Mouse (Mus musculus) limb, embryonic 12.5 days (tissue): ENCODE data around the gene Dcun1d3. TPM values are rescaled to one million over a fixed set of nuclear protein-coding genes. Genes with fewer than 3 reads are reported as not detected.

Experiments used
- ATAC-seq: fragments of 200-750 bp; cut with Nextera tagmentation; 2 replicates; pipeline ENCODE4 v1.8.0; 2017; ENCODE audit warnings: low read depth, moderate TSS enrichment; ENCODE audit not compliant: insufficient number of reproducible peaks, insufficient read depth, low FRiP score, low TSS enrichment
- H3K27ac ChIP-seq: fragments of 300-500 bp; sonication (generic); 2 replicates; pipeline ENCODE4 v1.5.1; 2016; ENCODE audit warnings: mild to moderate bottlenecking, moderate library complexity
- H3K27me3 ChIP-seq: fragments of 300-500 bp; sonication (generic); 2 replicates; pipeline ENCODE4 v1.6.1; 2016; ENCODE audit warnings: mild to moderate bottlenecking, moderate library complexity
- H3K36me3 ChIP-seq: fragments of 300-500 bp; sonication (generic); 2 replicates; pipeline ENCODE4 v1.6.1; 2016; ENCODE audit warnings: mild to moderate bottlenecking, moderate library complexity
- H3K4me1 ChIP-seq: fragments of 300-500 bp; sonication (generic); replicated peaks from 2 replicates; pipeline ENCODE4 v1.6.1; 2016
- H3K4me2 ChIP-seq: fragments of 300-500 bp; sonication (generic); 2 replicates; pipeline ENCODE4 v1.6.1; 2016; ENCODE audit warnings: mild to moderate bottlenecking, moderate library complexity
- H3K4me3 ChIP-seq: fragments of 300-500 bp; sonication (generic); replicated peaks from 2 replicates; pipeline ENCODE4 v1.5.1; 2016; ENCODE audit warnings: mild to moderate bottlenecking
- H3K9ac ChIP-seq: fragments of 300-500 bp; sonication (generic); replicated peaks from 2 replicates; pipeline ENCODE4 v1.6.1; 2016; ENCODE audit warnings: mild to moderate bottlenecking, moderate library complexity
- H3K9me3 ChIP-seq: fragments of 300-500 bp; sonication (generic); 2 replicates; pipeline ENCODE4 v1.6.1; 2016; ENCODE audit warnings: mild to moderate bottlenecking, moderate library complexity
- WGBS: fragments of 180-500 bp; shearing (Covaris S2); methylation state at CpG from one replicate; pipeline ENCODE4 v1.1.7; 2016; 5-methylcytosine and 5-hydroxymethylcytosine counted together
- polyA plus RNA-seq: library from polyadenylated mRNA; unstranded; fragments of >200 nt; fragmentation: Nextera tagmentation; extraction: Ambion mirVana; gene quantifications from 2 replicates; pipeline ENCODE4 v1.2.1, GENCODE M21; 2016

The Dcun1d3 gene
- polyA plus RNA-seq = 13.9 and 14.8 TPM in 2 replicates

GRCm38 (mm10) chr7:119895639-119896512, at the start of gene Dcun1d3, which contains the start of gene Lyrm1:
Dcun1d3 (minus strand) TSS chr7:119896298.
Lyrm1 (plus strand) TSS chr7:119895861.
- whole genome bisulfite sequencing = under 1% methylated on average over 63 of the region's 63 CpGs
- ATAC-seq = peak; percentile 98
- Histone ChIP-seq H3K9me3 (no peaks in the 10 kb centered on the region), H3K27me3 (no peaks in the 10 kb centered on the region), H3K4me2 (peak within 1 kb of the TSS; percentile 75), H3K36me3 (no peaks in the 10 kb centered on the region), H3K27ac (peak within 1 kb of the TSS; percentile 97), H3K4me3 (peak within 1 kb of the TSS; percentile 70), H3K4me1 (peaks cover 17% of the 10 kb centered on the region), H3K9ac (peak within 1 kb of the TSS; percentile 79)

- ATAC-seq = no peak
- WGBS = 57% methylated on average over 2 of the region's 2 CpGs
- no peak overlapping the region for H3K27ac ChIP-seq
- H3K9ac ChIP-seq = no peak overlapping the region
- H3K4me3 ChIP-seq = no peak overlapping the region
- H3K4me2 ChIP-seq = no peak overlapping the region
- no peaks in the 10 kb centered on the region for H3K4me1 ChIP-seq
- H3K27me3 ChIP-seq = no peaks in the 10 kb centered on the region
- no peaks in the 10 kb centered on the region for H3K36me3 ChIP-seq
- H3K9me3 ChIP-seq = no peaks in the 10 kb centered on the region
These were observed 45.5 kb upstream of the Dcun1d3 start for GRCm38 (mm10) chr7:119941569-119941968.

- H3K27me3 ChIP-seq = no peaks in the 10 kb centered on the region
- H3K4me2 ChIP-seq = no peak overlapping the region
- no peak overlapping the region for H3K4me3 ChIP-seq
- H3K4me1 ChIP-seq = no peaks in the 10 kb centered on the region
- ATAC-seq = no peak
- no peaks in the 10 kb centered on the region for H3K9me3 ChIP-seq
- H3K9ac ChIP-seq = no peak overlapping the region
- no peak overlapping the region for H3K27ac ChIP-seq
- WGBS = 65% methylated on average over 5 of the region's 5 CpGs
- no peaks in the 10 kb centered on the region for H3K36me3 ChIP-seq
These were observed 40.9 kb upstream of the Dcun1d3 start for GRCm38 (mm10) chr7:119937036-119937435.

DNA sequence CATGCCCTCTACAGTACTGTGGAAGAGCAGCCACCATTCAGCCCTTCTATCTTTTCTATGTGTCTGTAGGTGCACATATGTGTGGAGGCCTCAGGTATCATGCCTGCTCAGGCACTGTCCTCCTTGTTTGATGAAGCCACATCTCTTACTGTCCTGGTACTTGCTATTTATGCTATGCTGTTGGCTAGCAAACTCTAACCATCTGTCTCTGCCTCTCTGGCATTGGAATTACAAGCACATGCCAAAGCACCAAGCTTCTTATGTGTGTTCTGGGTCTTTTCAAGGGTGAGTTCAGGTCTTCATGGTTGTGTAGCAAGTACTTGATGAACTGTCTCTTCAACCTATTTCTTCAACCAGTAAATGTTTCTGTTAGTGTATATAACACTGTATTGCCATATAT, 40.2 kb upstream of the Dcun1d3 start:
- Histone ChIP-seq H3K36me3 (no peaks in the 10 kb centered on the region), H3K9ac (no peak overlapping the region), H3K27ac (no peak overlapping the region), H3K4me3 (no peak overlapping the region), H3K27me3 (no peaks in the 10 kb centered on the region), H3K4me1 (no peaks in the 10 kb centered on the region), H3K9me3 (no peaks in the 10 kb centered on the region), H3K4me2 (no peak overlapping the region)
- ATAC-seq = no peak

GRCm38 (mm10) chr7:119928783-119929440, 32.8 kb upstream of the Dcun1d3 start:
- Histone ChIP-seq H3K9me3 (no peaks in the 10 kb centered on the region), H3K27me3 (no peaks in the 10 kb centered on the region), H3K4me1 (no peaks in the 10 kb centered on the region), H3K27ac (no peak overlapping the region), H3K4me2 (no peak overlapping the region), H3K9ac (no peak overlapping the region), H3K36me3 (no peaks in the 10 kb centered on the region), H3K4me3 (no peak overlapping the region)
- ATAC-seq = no peak
- WGBS = 76% methylated on average over 2 of the region's 2 CpGs

- no peaks in the 10 kb centered on the region for H3K4me1 ChIP-seq
- 83% methylated on average over 4 of the region's 4 CpGs for WGBS
- no peaks in the 10 kb centered on the region for H3K36me3 ChIP-seq
- no peak overlapping the region for H3K4me2 ChIP-seq
- H3K9me3 ChIP-seq = no peaks in the 10 kb centered on the region
- no peak overlapping the region for H3K27ac ChIP-seq
- H3K9ac ChIP-seq = no peak overlapping the region
- ATAC-seq = no peak
- no peaks in the 10 kb centered on the region for H3K27me3 ChIP-seq
- no peak overlapping the region for H3K4me3 ChIP-seq
These were observed 25.0 kb upstream of the Dcun1d3 start for GRCm38 (mm10) chr7:119921054-119921453.

- no peak overlapping the region for H3K27ac ChIP-seq
- H3K9me3 ChIP-seq = no peaks in the 10 kb centered on the region
- H3K4me3 ChIP-seq = no peak overlapping the region
- WGBS = 63% methylated on average over 2 of the region's 2 CpGs
- no peaks in the 10 kb centered on the region for H3K4me1 ChIP-seq
- H3K27me3 ChIP-seq = no peaks in the 10 kb centered on the region
- H3K9ac ChIP-seq = no peak overlapping the region
- H3K4me2 ChIP-seq = no peak overlapping the region
- no peak for ATAC-seq
- no peaks in the 10 kb centered on the region for H3K36me3 ChIP-seq
These were observed 24.4 kb upstream of the Dcun1d3 start for GRCm38 (mm10) chr7:119920457-119920856.

GRCm38 (mm10) chr7:119911727-119912126, 15.6 kb upstream of the Dcun1d3 start:
- Histone ChIP-seq H3K4me1 (no peaks in the 10 kb centered on the region), H3K27ac (no peak overlapping the region), H3K9me3 (no peaks in the 10 kb centered on the region), H3K4me3 (no peak overlapping the region), H3K36me3 (no peaks in the 10 kb centered on the region), H3K9ac (no peak overlapping the region), H3K27me3 (no peaks in the 10 kb centered on the region), H3K4me2 (no peak overlapping the region)
- no peak for ATAC-seq
- 77% methylated on average over 3 of the region's 3 CpGs for WGBS

DNA sequence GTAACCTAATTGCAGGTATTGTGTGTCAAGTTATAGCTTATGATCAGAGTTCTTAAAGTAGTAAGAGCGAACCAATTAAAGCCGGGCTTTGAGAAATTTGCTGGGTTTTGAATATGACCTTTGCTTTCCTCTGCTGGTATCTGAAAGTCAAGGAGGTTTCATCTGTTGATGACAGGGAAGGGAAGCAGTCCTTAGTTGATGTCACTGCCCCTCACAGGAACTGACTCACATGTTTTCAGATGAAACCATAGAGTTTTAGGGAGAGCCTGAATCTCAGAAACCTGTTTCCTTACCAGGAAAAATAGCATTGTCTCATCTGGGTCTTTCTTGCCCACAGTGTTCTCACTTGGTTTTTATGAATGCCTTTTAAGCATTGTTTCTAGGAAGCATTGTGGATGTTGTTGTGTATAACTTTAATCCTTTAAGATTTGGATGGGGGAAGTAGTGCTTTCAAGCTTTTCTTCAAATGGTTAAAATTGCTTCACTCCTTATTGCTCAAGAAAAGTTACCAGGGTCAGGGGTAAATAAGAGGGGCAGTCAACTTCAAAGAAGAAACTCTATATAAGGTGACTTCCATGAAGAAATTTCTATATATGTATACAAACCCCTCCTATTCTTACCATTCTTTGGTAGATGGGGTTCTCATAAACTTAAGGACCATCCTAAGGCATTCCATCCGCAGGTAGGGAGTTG, 10.6 kb upstream of the Dcun1d3 start:
- H3K9ac ChIP-seq = no peak overlapping the region
- no peaks in the 10 kb centered on the region for H3K9me3 ChIP-seq
- no peak overlapping the region for H3K4me2 ChIP-seq
- WGBS = 94% methylated on average over 3 of the region's 3 CpGs
- no peaks in the 10 kb centered on the region for H3K4me1 ChIP-seq
- no peak for ATAC-seq
- H3K27me3 ChIP-seq = no peaks in the 10 kb centered on the region
- no peaks in the 10 kb centered on the region for H3K36me3 ChIP-seq
- H3K4me3 ChIP-seq = no peak overlapping the region
- no peak overlapping the region for H3K27ac ChIP-seq

DNA sequence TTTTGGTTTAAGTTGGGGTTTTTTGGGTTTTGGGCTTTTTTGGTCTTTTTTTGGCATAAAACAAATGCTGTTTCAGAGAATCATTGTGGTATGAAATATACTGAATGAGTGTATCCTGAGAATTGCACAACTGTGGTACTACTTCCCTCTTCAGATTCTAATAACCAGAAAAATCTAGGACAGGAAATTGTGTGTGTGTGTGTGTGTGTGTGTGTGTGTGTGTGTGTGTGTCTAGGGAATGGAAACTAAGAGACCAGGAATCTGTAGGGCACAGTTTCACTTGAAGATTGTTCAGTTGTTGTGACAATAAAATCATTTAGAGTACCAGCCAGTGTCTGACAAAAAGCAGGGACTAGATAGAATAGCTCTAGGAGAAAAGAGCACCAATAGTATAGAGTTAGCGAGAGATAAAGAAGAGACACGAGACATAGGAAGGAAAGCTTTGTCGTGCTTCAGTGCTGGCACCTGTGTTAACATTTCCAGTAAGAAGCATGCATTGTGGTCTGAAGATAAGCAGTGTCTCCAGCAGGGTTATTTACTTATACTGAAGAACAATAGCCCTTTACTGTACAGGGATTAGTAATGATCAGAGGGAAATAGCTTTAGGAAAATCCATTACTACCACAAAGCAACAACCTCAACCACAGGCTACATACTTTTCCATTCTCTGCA, 3.4 kb upstream of the Dcun1d3 start:
- Histone ChIP-seq H3K36me3 (no peaks in the 10 kb centered on the region), H3K9ac (no peak overlapping the region), H3K27ac (no peak overlapping the region), H3K4me3 (no peak overlapping the region), H3K9me3 (no peaks in the 10 kb centered on the region), H3K27me3 (no peaks in the 10 kb centered on the region), H3K4me2 (no peak overlapping the region), H3K4me1 (peaks cover 3% of the 10 kb centered on the region)
- WGBS = 80% methylated on average over 3 of the region's 3 CpGs
- no peak for ATAC-seq
